Mouse (Mus musculus): ENCODE results near the gene Wdr5. TPM values are rescaled to one million over a fixed set of nuclear protein-coding genes. Genes with fewer than 3 reads are reported as not detected.

The Wdr5 gene
- polyA plus RNA-seq, 1 experiment from 2014 or later = 49.2 TPM

DNA sequence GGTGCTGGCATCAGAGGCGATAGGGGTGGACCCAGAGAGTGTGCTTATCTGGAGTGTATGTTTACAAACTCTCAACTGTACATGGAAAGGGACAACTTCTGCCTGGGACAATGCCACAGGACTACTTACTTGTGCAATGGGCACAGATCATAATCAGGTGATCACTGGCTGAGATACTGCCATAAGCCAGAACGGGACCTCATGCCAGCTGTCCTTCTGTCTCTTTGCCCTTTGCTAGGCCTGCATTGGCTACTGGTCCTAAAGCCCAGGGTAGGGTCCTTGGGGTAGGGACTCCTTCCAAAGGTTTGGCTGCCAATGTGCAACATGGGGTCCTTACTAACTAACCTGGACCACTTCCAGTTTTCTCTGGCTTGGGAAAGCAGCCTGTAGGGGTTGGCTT, 68.1 kb downstream of the Wdr5 start:
- H3K27me3 ChIP-seq (replicated peaks) = no peaks in the 10 kb centered on the region
- 84% methylated on average over 2 of the region's 2 CpGs for WGBS

DNA sequence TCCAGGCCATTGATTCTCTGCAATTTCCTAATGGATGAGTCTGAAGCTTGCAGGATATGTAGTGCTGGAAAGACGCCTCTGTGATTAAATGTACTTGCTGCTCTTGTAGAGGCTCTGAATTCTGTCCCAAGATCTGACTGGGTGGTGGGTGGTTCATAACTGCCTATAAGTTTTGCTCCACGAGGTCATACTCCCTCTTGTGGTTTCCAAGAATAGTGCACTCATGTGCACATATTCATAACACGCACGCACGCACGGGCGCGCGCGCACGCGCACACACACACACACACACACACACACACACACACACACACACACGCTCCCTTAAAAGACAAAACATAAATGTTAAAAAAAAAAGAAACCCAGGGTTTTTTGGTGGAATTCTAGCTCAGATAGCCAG, 69.6 kb downstream of the Wdr5 start:
- Histone ChIP-seq H3K9ac (no peak overlapping the region), H3K4me3 (replicated peaks) (no peak overlapping the region), H3K9me3 (no peaks in the 10 kb centered on the region), H3K4me2 (no peak overlapping the region), H3K36me3 (no peaks in the 10 kb centered on the region), H3K27me3 (replicated peaks) (no peaks in the 10 kb centered on the region), H3K27ac (no peak overlapping the region), H3K4me1 (no peaks in the 10 kb centered on the region)
- 92% methylated on average over 13 of the region's 13 CpGs for WGBS
- no peak for ATAC-seq (ENCODE audit: insufficient read depth, low FRiP score, low read depth)

More for the DNA sequence above, 68.1 kb downstream of the Wdr5 start:
- Histone ChIP-seq H3K36me3 (no peaks in the 10 kb centered on the region), H3K27ac (no peak overlapping the region), H3K9ac (no peak overlapping the region), H3K4me3 (replicated peaks) (no peak overlapping the region), H3K9me3 (no peaks in the 10 kb centered on the region), H3K4me1 (no peaks in the 10 kb centered on the region), H3K4me2 (no peak overlapping the region)
- no peak for ATAC-seq (ENCODE audit: insufficient read depth, low FRiP score, low read depth)

Other genes starting within 250 kb of the Wdr5 start
- 7.0 and 7.8 TPM in 2 replicates for gene Vav2, start 88.1 kb upstream of the Wdr5 start, polyA plus RNA-seq (2015; fragmentation: Nextera tagmentation; extraction: Ambion mirVana)
- gene Brd3os, start 72.8 kb upstream of the Wdr5 start, polyA plus RNA-seq (2015; fragmentation: Nextera tagmentation; extraction: Ambion mirVana) = 7.1 and 7.2 TPM in 2 replicates
- 76.2 and 87.8 TPM in 2 replicates for gene Brd3, start 7.5 kb upstream of the Wdr5 start, polyA plus RNA-seq (2015; fragmentation: Nextera tagmentation; extraction: Ambion mirVana)
- gene Rxra, start 161.3 kb downstream of the Wdr5 start, polyA plus RNA-seq (2015; fragmentation: Nextera tagmentation; extraction: Ambion mirVana) = 12.4 and 13.0 TPM in 2 replicates

Measured in stomach, embryonic 15.5 days (tissue).